Comparison of ENCODE assay signal across 18 mouse cellular contexts in genomic region chr7:144293611-144294010, GRCm38 (mm10).
DNase-seq lines count a peak whose midpoint lies in the region; ATAC-seq and TF ChIP-seq lines count a peak whose summit lies in the region.
"Had no signal": no experiment of that assay in that cellular context is flagged by ENCODE, and none has a peak within 500 bp of the region (broad histone marks: within the 10 kb centered on the region; RNA-seq: fewer than 3 reads in every experiment).

No protein-coding gene starts in this region.

- no peaks in the 10 kb centered on the region for H3K36me3 ChIP-seq in hindbrain, embryonic 15.5 days
- H3K36me3 ChIP-seq in hindbrain, embryonic 10.5 days = no peaks in the 10 kb centered on the region
- H3K36me3 ChIP-seq: forebrain, embryonic 10.5 days; heart, embryonic 10.5 days; heart, embryonic 13.5 days; intestine, embryonic 15.5 days had no signal

- no peak overlapping the region for H3K9ac ChIP-seq in hindbrain, embryonic 15.5 days
- H3K9ac ChIP-seq: forebrain, embryonic 13.5 days; heart, embryonic 13.5 days; intestine, embryonic 15.5 days had no signal

- DNase-seq in cerebellum, postnatal 14 days = peak; percentile 76 to 81
- no peak for DNase-seq in cerebellum, adult 9-10 months
- no peak for DNase-seq in hindbrain, embryonic 10.5 days (ENCODE audit: low spot score)
- no peak for DNase-seq in layer of hippocampus, adult 2 months (ENCODE audit: low spot score in 2 of 2)
- no peak for DNase-seq in layer of hippocampus, adult 9-10 months (ENCODE audit: low spot score)
- DNase-seq: cerebellum, postnatal 36 days; gastrocnemius, postnatal 36 days; heart, adult 2 months; kidney, adult 11 months; kidney, adult 8-10 months had no signal

- no peaks in the 10 kb centered on the region for H3K27me3 ChIP-seq in hindbrain, embryonic 15.5 days
- no peaks in the 10 kb centered on the region for H3K27me3 ChIP-seq in hindbrain, embryonic 10.5 days (ENCODE audit: insufficient read depth, poor library complexity, severe bottlenecking)
- H3K27me3 ChIP-seq: forebrain, embryonic 13.5 days; intestine, embryonic 15.5 days had no signal

- peak overlapping the region; percentile 15; the same call in 1 of the 2 replicates for H3K27ac ChIP-seq in hindbrain, embryonic 15.5 days (replicated peaks)
- no peak overlapping the region for H3K27ac ChIP-seq in hindbrain, embryonic 10.5 days
- peak overlapping the region; percentile 77 for H3K27ac ChIP-seq in layer of hippocampus, adult 2 months
- H3K27ac ChIP-seq: forebrain, embryonic 10.5 days; forebrain, embryonic 13.5 days; heart, adult 2 months; heart, embryonic 10.5 days; heart, embryonic 13.5 days; intestine, embryonic 15.5 days had no signal

- H3K4me3 ChIP-seq in hindbrain, embryonic 15.5 days = no peak overlapping the region
- H3K4me3 ChIP-seq in hindbrain, embryonic 10.5 days = no peak overlapping the region
- H3K4me3 ChIP-seq in layer of hippocampus, adult 2 months = no peak overlapping the region
- H3K4me3 ChIP-seq: forebrain, embryonic 10.5 days; forebrain, embryonic 13.5 days; heart, adult 2 months; heart, embryonic 10.5 days; heart, embryonic 13.5 days; intestine, embryonic 15.5 days had no signal

- no peak for ATAC-seq in hindbrain, embryonic 15.5 days (ENCODE audit: low FRiP score, low read depth)
- ATAC-seq: CD4-positive, CD25-positive, alpha-beta regulatory T cell, adult 4 months; forebrain, embryonic 13.5 days; forebrain, embryonic 16.5 days; intestine, embryonic 15.5 days had no signal

- H3K9me3 ChIP-seq in hindbrain, embryonic 15.5 days = no peaks in the 10 kb centered on the region
- H3K9me3 ChIP-seq in hindbrain, embryonic 10.5 days = no peaks in the 10 kb centered on the region
- H3K9me3 ChIP-seq: forebrain, embryonic 10.5 days; forebrain, embryonic 13.5 days; heart, embryonic 10.5 days; heart, embryonic 13.5 days; intestine, embryonic 15.5 days had no signal

- WGBS in hindbrain, embryonic 15.5 days = 70% methylated on average over 3 of the region's 3 CpGs
- WGBS in hindbrain, embryonic 10.5 days = 91% methylated on average over 3 of the region's 3 CpGs

- peaks cover 58% of the 10 kb centered on the region for H3K4me1 ChIP-seq in hindbrain, embryonic 15.5 days (replicated peaks)
- H3K4me1 ChIP-seq in hindbrain, embryonic 10.5 days (replicated peaks) = no peaks in the 10 kb centered on the region; the same call in 1 of the 2 replicates
- H3K4me1 ChIP-seq: heart, embryonic 10.5 days; heart, embryonic 13.5 days; intestine, embryonic 15.5 days had no signal

- H3K4me2 ChIP-seq in hindbrain, embryonic 15.5 days = no peak overlapping the region
- H3K4me2 ChIP-seq: forebrain, embryonic 13.5 days; heart, embryonic 13.5 days; intestine, embryonic 15.5 days had no signal

- TF ChIP-seq CTCF in layer of hippocampus, adult 2 months (conservative IDR thresholded peaks at IDR 0.05) = no peak

Comparison
In these comparisons a context has a peak if more than half of its experiments do, and no peak if none do; other contexts are left out.
1. DNase-seq: peak in cerebellum, postnatal 14 days (2 of 2); none in cerebellum, adult 9-10 months (single experiment), hindbrain, embryonic 10.5 days (single experiment), layer of hippocampus, adult 2 months (0 of 2) and layer of hippocampus, adult 9-10 months (single experiment).